Mouse (Mus musculus) CH12F3 (cell line): ENCODE data around the gene Slc25a42.

ENCODE experiments used
- in situ Hi-C: fragments of 300-500 bp; cut with MboI; formaldehyde crosslinking; loops from 2 replicates; pipeline ENCODE4 v1.14.3; 2020; ENCODE audit warnings: low sequenced_read_pairs

Slc25a42 gene

GRCm38 (mm10) chr8:70212112-70213055 is at the start of gene Slc25a42:
TSS of gene Slc25a42 (minus strand) at chr8:70212305.
- in situ Hi-C loops, result no loop called here

DNA sequence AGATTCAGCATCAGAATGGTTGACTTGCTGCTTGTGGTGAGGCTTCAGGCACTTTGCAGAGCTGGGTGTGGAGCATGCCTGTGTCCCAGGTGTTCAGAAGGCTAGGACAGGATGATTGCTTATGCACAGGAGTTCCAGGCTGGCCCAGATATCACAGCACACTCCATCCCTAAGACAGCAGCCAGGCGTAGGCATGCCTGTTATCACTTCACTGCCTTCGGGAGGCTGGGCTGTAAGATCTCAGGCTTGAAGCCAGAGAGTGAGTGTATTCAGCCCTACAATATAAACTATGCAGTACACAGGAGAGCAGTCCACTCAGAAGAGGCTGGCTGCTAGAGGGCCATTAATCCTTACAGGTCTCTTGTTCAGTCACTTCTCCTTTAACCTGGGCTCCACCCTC is 46.9 kb upstream of the Slc25a42 start:
- in situ Hi-C loops, result no loop called here

- in situ Hi-C loops, result no loop called here
Observed at GRCm38 (mm10) chr8:70258600-70258999, 46.5 kb upstream of the Slc25a42 start.

- in situ Hi-C loops, result no loop called here
Observed at GRCm38 (mm10) chr8:70257456-70257855, 45.4 kb upstream of the Slc25a42 start.

- in situ Hi-C loops, result no loop called here
Observed at GRCm38 (mm10) chr8:70254628-70255027, 42.5 kb upstream of the Slc25a42 start.

DNA sequence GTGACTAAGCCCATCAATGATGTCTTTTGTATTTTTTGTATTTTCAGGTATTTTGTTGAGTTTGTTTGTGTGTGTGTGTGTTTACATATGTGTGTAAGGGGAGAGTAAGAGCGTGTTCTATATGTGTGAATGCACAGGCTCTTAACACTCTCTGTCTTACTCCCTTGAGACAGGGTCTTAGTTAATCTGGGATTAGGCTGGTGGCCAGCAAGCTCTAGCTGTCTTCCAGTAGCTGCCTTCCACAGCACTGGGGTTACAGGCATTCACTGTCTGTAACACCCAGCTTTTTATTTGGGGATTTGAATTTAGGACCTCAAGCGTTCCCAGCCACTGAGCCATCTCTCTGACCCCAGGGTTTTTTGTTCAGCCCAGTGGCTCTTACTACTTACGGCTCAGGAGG is 35.7 kb upstream of the Slc25a42 start:
- in situ Hi-C loops, result no loop called here

DNA sequence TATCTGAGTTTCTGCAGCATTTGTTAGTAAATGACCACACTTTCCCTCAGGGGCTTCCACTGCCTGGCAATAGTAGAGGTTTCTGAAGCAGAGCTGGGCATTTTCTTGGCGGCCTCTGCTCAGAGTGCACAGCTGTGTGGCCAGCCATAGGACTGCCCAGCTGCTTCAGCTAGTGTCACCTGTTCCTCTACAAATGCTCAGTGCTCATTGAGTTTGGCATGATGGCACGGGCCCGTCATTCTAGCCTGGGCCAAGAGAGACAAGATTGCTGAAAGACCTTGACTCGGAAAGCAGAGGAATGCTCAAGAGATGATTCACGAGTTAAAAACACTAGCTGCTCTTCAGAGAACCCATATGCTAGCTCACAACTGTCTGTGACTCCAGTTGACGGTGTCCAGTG is 34.5 kb upstream of the Slc25a42 start:
- in situ Hi-C loops, result no loop called here

- in situ Hi-C loops, result no loop called here
Observed at GRCm38 (mm10) chr8:70240642-70241041, 28.5 kb upstream of the Slc25a42 start.

GRCm38 (mm10) chr8:70237842-70238241 is 25.7 kb upstream of the Slc25a42 start:
- in situ Hi-C loops, result no loop called here

- in situ Hi-C loops, result no loop called here
Observed at GRCm38 (mm10) chr8:70234781-70235128, 22.6 kb upstream of the Slc25a42 start.

DNA sequence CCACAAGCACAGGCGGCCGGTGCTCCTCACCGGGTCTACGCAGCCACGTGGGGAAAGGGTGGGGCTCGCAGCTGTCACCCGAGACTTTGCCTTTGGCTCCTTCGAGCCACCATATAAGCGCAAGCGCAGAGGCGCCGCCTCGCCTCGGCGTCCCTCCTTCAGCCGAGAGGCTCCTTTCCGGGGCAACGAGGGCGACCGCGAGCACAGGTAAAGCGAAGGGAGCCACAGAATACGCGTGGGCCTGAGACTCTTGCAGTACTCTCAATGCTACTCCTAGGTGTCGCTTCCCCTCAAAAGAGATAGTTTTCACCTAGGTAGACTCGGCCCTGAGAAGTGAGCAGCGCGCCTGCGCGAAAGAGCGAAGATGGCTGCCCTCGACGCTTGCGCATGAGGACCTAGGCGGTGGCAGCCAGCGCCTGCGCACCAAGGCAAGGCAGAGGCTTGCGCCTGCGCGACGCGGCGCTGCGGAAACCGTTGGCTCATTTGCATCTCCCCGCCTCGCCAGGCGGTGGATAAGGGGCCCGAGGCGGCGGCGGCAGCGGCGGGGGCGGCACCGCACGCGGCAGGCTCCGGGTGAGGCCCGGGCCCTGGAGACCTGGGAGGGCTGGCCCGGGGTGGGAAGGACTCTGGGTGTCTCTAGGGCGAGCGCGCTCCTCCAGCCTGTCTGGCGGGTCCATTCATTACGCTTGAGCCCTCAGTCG is 22.1 kb upstream of the Slc25a42 start, which contains the start of the genes Sugp2 and Armc6:
Sugp2 (plus strand) TSS at position 147 of the 701 bp plus-strand sequence.
Armc6 (minus strand) TSS at position 387 of the 701 bp plus-strand sequence.
- in situ Hi-C loops, result no loop called here

DNA sequence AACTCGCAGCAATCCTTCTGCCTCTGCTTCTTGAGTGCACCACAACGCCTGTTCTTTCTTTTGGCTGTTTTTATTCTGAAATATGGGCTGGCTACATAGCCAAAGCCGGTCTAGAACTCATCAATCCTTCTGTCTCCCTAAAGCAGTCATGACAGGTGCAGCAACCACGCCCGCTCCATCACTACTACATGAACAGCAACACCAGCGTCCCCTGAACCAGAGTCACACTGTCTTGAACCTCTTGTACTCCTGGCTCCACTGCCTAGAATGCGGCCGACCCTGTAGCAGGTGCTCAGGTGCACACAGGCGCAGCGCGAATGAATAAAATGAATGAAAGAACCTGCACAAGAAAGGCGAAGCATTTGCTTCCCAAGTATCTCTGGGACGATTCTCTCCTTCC is 21.5 kb upstream of the Slc25a42 start:
- in situ Hi-C loops, result no loop called here

DNA sequence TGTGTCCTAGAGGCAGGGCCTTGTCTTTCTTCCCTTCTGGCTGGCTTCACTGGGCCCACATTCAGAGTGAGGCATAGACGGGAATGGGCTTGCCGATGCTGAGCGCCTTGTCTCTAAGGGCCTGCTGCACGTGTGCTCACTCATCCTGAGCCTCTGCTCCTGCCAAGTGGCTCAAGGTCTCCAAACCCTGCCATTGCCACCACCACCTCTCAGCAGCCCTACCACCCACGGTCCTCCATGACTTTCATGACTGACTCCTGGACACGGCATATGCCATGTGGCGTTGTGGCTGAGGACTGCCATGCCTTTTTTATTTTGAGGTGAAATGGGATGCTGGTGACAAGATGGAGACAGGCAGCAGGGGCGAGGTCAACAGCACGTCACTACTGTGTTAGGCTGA is 18.7 kb upstream of the Slc25a42 start:
- in situ Hi-C loops, result no loop called here

DNA sequence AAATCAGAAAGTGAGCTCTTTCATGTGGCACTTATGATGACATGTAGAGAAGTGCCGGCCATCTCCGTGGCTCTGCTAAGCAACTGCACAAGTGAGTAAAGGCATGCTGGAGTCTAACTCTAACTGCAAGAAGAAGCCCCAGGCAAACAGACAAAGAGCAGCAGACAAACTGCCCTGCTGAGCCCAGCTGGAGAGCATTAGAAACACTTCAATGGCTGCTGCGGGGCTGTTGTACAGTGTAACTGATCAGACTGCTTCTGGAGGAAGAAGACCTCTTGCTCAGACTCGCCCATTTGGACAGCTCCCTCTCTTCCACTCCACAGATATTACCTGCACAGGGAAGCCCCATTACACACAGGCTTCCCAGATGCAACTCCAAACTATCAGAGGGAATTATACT is 15.9 kb upstream of the Slc25a42 start:
- in situ Hi-C loops, result no loop called here

GRCm38 (mm10) chr8:70223341-70223740 is 11.2 kb upstream of the Slc25a42 start:
- in situ Hi-C loops, result no loop called here

GRCm38 (mm10) chr8:70222041-70222440 is 9.9 kb upstream of the Slc25a42 start:
- in situ Hi-C loops, result no loop called here

DNA sequence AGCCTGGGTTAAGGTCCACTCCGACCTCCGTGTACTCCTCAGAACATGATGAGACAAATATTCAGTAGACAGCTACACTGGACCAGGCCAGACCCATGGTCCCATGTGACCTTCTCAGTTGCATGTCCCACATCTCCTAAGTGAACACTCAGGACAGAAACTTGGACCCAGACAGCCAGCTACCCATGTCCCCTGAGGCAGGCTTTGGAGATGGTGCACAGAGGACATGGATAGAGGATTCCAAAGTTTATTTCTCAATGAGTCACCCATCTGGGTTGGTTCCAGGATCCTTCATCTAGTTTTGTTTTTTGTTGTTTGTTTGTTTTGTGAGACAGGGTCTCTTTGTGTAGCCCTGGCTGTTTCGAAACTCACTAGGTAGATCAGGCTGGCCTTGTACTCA is 8.8 kb upstream of the Slc25a42 start:
- in situ Hi-C loops, result no loop called here

- in situ Hi-C loops, result no loop called here
Observed at GRCm38 (mm10) chr8:70220236-70220840, 8.2 kb upstream of the Slc25a42 start.

DNA sequence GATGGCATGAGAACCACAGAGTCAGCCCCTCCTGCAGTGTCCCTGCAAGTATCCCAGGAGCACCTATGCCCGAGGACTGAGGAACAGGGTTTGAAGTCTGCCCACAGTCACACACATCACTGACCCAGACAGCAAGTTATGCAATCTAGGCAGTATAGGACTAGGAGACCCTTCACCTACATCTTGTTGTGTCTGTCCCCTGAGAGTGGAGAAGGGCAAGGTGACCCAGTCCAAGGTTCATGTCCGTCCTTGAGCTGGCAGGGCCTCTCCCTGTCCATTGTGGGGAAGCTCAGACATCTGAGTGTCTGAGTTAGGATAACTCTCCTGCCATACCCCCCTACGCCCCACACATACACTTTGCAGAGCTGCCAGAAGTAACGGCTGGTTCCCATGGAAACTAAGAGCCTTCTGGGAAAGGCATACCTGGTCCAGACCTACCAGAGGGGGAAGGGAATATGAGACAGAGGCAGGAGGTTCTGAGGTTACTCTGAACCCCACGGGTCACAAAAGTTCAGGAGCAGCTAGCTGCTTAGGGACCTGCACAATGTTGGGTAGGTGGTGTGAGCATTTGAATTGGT is 7.1 kb upstream of the Slc25a42 start:
- in situ Hi-C loops, result no loop called here

- in situ Hi-C loops, result no loop called here
Observed at GRCm38 (mm10) chr8:70217441-70217840, 5.3 kb upstream of the Slc25a42 start.

- in situ Hi-C loops, result no loop called here
Observed at GRCm38 (mm10) chr8:70216566-70216965, 4.5 kb upstream of the Slc25a42 start.
